Comparison of ENCODE assay signal across 17 mouse cellular contexts in genomic region chr9:72157091-72157490, GRCm38 (mm10).
"Had no signal": no experiment of that assay in that cellular context is flagged by ENCODE, and none has a peak within 500 bp of the region (broad histone marks: within the 10 kb centered on the region; RNA-seq: fewer than 3 reads in every experiment).

No protein-coding gene starts in this region.

- H3K4me2 ChIP-seq: neural tube, embryonic 12.5 days; neural tube, embryonic 13.5 days; neural tube, embryonic 15.5 days; stomach, embryonic 15.5 days had no signal

- DNase-seq: retina, postnatal 1 day; right cerebral cortex, adult 18-20 months; right cerebral cortex, postnatal 14 days; right cerebral cortex, postnatal 25 days; right cerebral cortex, postnatal 4 days; spleen, adult 18-20 months; thymus, adult 18-20 months; thymus, adult 2 months; thymus, postnatal 14 days; thymus, postnatal 25 days; thymus, postnatal 36 days; thymus, postnatal 4 days had no signal

- H3K4me3 ChIP-seq: neural tube, embryonic 12.5 days; neural tube, embryonic 13.5 days; neural tube, embryonic 15.5 days; stomach, embryonic 15.5 days had no signal

- H3K27ac ChIP-seq: neural tube, embryonic 12.5 days; neural tube, embryonic 13.5 days; neural tube, embryonic 15.5 days; stomach, embryonic 15.5 days; stomach, postnatal 0 days had no signal

- H3K27me3 ChIP-seq: neural tube, embryonic 13.5 days; neural tube, embryonic 15.5 days; stomach, embryonic 15.5 days had no signal

- H3K9ac ChIP-seq: neural tube, embryonic 12.5 days; neural tube, embryonic 13.5 days; neural tube, embryonic 15.5 days; stomach, embryonic 15.5 days had no signal

- H3K9me3 ChIP-seq: neural tube, embryonic 12.5 days; neural tube, embryonic 13.5 days; neural tube, embryonic 15.5 days; stomach, embryonic 15.5 days had no signal

- H3K36me3 ChIP-seq: neural tube, embryonic 12.5 days; neural tube, embryonic 13.5 days; neural tube, embryonic 15.5 days; stomach, embryonic 15.5 days had no signal
